Mouse (Mus musculus) myocyte (in vitro differentiated cells): ENCODE data around the gene Cdh5.

Experiments used
- CEBPB ChIP-seq: IDR thresholded peaks from 2 replicates; pipeline ENCODE4 v1.6.1; 2011; ENCODE audit warnings: mild to moderate bottlenecking, moderate library complexity; ENCODE audit not compliant: poor library complexity, insufficient read depth, severe bottlenecking
- E2F4 ChIP-seq: IDR thresholded peaks from one replicate; pipeline ENCODE4 v1.6.1; 2011; ENCODE audit warnings: mild to moderate bottlenecking, control low read depth, moderate library complexity; ENCODE audit not compliant: insufficient read depth
- MAX ChIP-seq: IDR thresholded peaks from one replicate; pipeline ENCODE4 v1.6.1; 2011; ENCODE audit warnings: low read depth, mild to moderate bottlenecking, control low read depth
- MYOD1 ChIP-seq, 3 experiments: IDR thresholded peaks; one replicate each; pipeline ENCODE4 v1.6.1; 2011; ENCODE audit warnings: control low read depth in 2 of 3, low read depth in 2 of 3, mild to moderate bottlenecking in 2 of 3, moderate library complexity in 1 of 3; ENCODE audit not compliant: insufficient read length in 2 of 3, control insufficient read depth in 1 of 3
- MYOG ChIP-seq, 3 experiments: IDR thresholded peaks; one replicate each; pipeline ENCODE4 v1.6.1; 2011; ENCODE audit warnings: control low read depth in 2 of 3, low read depth in 2 of 3, mild to moderate bottlenecking in 2 of 3; ENCODE audit not compliant: insufficient read length in 2 of 3, control insufficient read depth in 1 of 3, insufficient read depth in 1 of 3
- POLR2A ChIP-seq: IDR thresholded peaks from one replicate; pipeline ENCODE4 v1.6.1; 2011; ENCODE audit warnings: low read depth, mild to moderate bottlenecking, control low read depth, moderate library complexity; ENCODE audit not compliant: insufficient read length
- POLR2AphosphoS2 ChIP-seq: IDR thresholded peaks from one replicate; pipeline ENCODE4 v1.6.1; 2011; ENCODE audit warnings: low read depth, control low read depth; ENCODE audit not compliant: insufficient read length
- REST ChIP-seq: IDR thresholded peaks from one replicate; pipeline ENCODE4 v1.6.1; 2011; ENCODE audit warnings: mild to moderate bottlenecking, control low read depth, moderate library complexity; ENCODE audit not compliant: insufficient read depth, insufficient read length
- SRF ChIP-seq: IDR thresholded peaks from one replicate; pipeline ENCODE4 v1.6.1; 2011; ENCODE audit warnings: low read depth; ENCODE audit not compliant: control insufficient read depth, insufficient read length
- TCF12 ChIP-seq: IDR thresholded peaks from one replicate; pipeline ENCODE4 v1.6.1; 2011; ENCODE audit warnings: mild to moderate bottlenecking, control low read depth; ENCODE audit not compliant: poor library complexity, insufficient read depth, severe bottlenecking
- TCF3 ChIP-seq: IDR thresholded peaks from one replicate; pipeline ENCODE4 v1.6.1; 2011; ENCODE audit warnings: low read depth, control low read depth; ENCODE audit not compliant: insufficient read length
- USF1 ChIP-seq: IDR thresholded peaks from one replicate; pipeline ENCODE4 v1.6.1; 2011; ENCODE audit warnings: low read depth, mild to moderate bottlenecking, control low read depth, moderate library complexity

- TF ChIP-seq POLR2A, result no peak
- TF ChIP-seq CEBPB, result no peak
- TF ChIP-seq E2F4, result no peak
- TF ChIP-seq MAX, result no peak
- TF ChIP-seq USF1, result no peak
- TF ChIP-seq SRF, result no peak
- no peak for TF ChIP-seq POLR2AphosphoS2
- TF ChIP-seq MYOD1 (IDR thresholded peaks at IDR 0.05; ENCODE audit: control insufficient read depth in 1 of 3, insufficient read length in 2 of 3, low read depth in 2 of 3), result no peak
- TF ChIP-seq TCF12, result no peak
- TF ChIP-seq MYOG (IDR thresholded peaks at IDR 0.05; ENCODE audit: control insufficient read depth in 1 of 3, insufficient read depth in 1 of 3, insufficient read length in 2 of 3, low read depth in 2 of 3), result no peak
- TF ChIP-seq REST, result no peak
- TF ChIP-seq TCF3, result no peak
Measured at GRCm38 (mm10) chr8:104095595-104095994, 5.8 kb upstream of the Cdh5 start.
